In genomic region chr4:131488246-131488645, GRCm38 (mm10) we compare ENCODE assay signal across 14 mouse cellular contexts.
A peak's percentile ranks its signal among the peaks of the same experiment; 100 is the strongest.
DNase-seq lines count a peak whose midpoint lies in the region; ATAC-seq lines count a peak whose summit lies in the region.
"Had no signal": no experiment of that assay in that cellular context is flagged by ENCODE, and none has a peak within 500 bp of the region (broad histone marks: within the 10 kb centered on the region; RNA-seq: fewer than 3 reads in every experiment).

No protein-coding gene starts in this region.

- no peaks in the 10 kb centered on the region for H3K36me3 ChIP-seq in midbrain, embryonic 11.5 days (ENCODE audit: control insufficient read depth, insufficient read depth, low read length)
- H3K36me3 ChIP-seq: hindbrain, embryonic 13.5 days; midbrain, embryonic 13.5 days; neural tube, embryonic 15.5 days had no signal

- no peaks in the 10 kb centered on the region for H3K27me3 ChIP-seq in midbrain, embryonic 11.5 days (ENCODE audit: control insufficient read depth, insufficient read depth, low read length)
- H3K27me3 ChIP-seq: hindbrain, embryonic 13.5 days had no signal

- intact Hi-C loops in gastrocnemius, postnatal 14 days (cut with DNase I; ENCODE audit: low total_unique reads) = no loop called here

- WGBS in midbrain, embryonic 11.5 days = 61% methylated on average over 6 of the region's 6 CpGs

- peak; percentile 63 to 82 for DNase-seq in adrenal gland, adult (ENCODE audit: inconsistent age in 2 of 2, low spot score in 1 of 2)
- no peak for DNase-seq in adrenal gland, postnatal 4 days (ENCODE audit: low spot score in 2 of 2)
- peak; percentile 43 for DNase-seq in adrenal gland, postnatal 25 days
- DNase-seq in gastrocnemius, postnatal 14 days = peak; percentile 31
- peak; percentile 57 to 65 for DNase-seq in kidney, postnatal 36 days
- no peak for DNase-seq in lung, postnatal 4 days
- DNase-seq in midbrain, embryonic 11.5 days (ENCODE audit: low spot score, missing footprints) = no peak
- DNase-seq: spleen, adult 18-20 months; thymus, adult 2 months had no signal

- no peak overlapping the region for H3K4me2 ChIP-seq in midbrain, embryonic 11.5 days
- H3K4me2 ChIP-seq: hindbrain, embryonic 13.5 days; midbrain, embryonic 13.5 days; neural tube, embryonic 15.5 days had no signal

- no peaks in the 10 kb centered on the region for H3K9me3 ChIP-seq in midbrain, embryonic 11.5 days (ENCODE audit: control insufficient read depth, low read length)
- H3K9me3 ChIP-seq: hindbrain, embryonic 13.5 days; midbrain, embryonic 13.5 days; neural tube, embryonic 15.5 days had no signal

- no peak overlapping the region for H3K27ac ChIP-seq in midbrain, embryonic 11.5 days (ENCODE audit: low read depth, low read length)
- H3K27ac ChIP-seq: neural tube, embryonic 15.5 days had no signal

- no peak overlapping the region for H3K9ac ChIP-seq in midbrain, embryonic 11.5 days (ENCODE audit: low read length)
- H3K9ac ChIP-seq: hindbrain, embryonic 13.5 days; midbrain, embryonic 13.5 days; neural tube, embryonic 15.5 days had no signal

- peaks cover 3% of the 10 kb centered on the region for H3K4me1 ChIP-seq in midbrain, embryonic 11.5 days (ENCODE audit: control insufficient read depth, insufficient read depth, low read length)

- ATAC-seq in frontal cortex, adult (ENCODE audit: low TSS enrichment) = no peak
- no peak for ATAC-seq in midbrain, embryonic 11.5 days (ENCODE audit: low FRiP score)
- ATAC-seq: activated CD4-positive, CD25-positive, alpha-beta regulatory T cell, adult 4 months; midbrain, embryonic 13.5 days had no signal

- H3K4me3 ChIP-seq in midbrain, embryonic 11.5 days (ENCODE audit: low read depth, low read length) = no peak overlapping the region
- H3K4me3 ChIP-seq: hindbrain, embryonic 13.5 days; midbrain, embryonic 13.5 days; neural tube, embryonic 15.5 days had no signal

Comparison
In these comparisons a context has a peak if more than half of its experiments do, and no peak if none do; other contexts are left out.
1. DNase-seq: peak in adrenal gland, adult (2 of 2), adrenal gland, postnatal 25 days (single experiment), gastrocnemius, postnatal 14 days (single experiment) and kidney, postnatal 36 days (2 of 2); none in adrenal gland, postnatal 4 days (0 of 2), lung, postnatal 4 days (0 of 2) and midbrain, embryonic 11.5 days (single experiment).